Mouse (Mus musculus) layer of hippocampus, adult 18-20 months (tissue): ENCODE data around the gene Ndufc1. TPM values are rescaled to one million over a fixed set of nuclear protein-coding genes. Genes with fewer than 3 reads are reported as not detected.
"Not testable (repeated sequence)": the region's sequence is repeated elsewhere in the genome, so short reads cannot be mapped to it uniquely, and the experiment has no call there.

ENCODE experiments used
- DNase-seq, 2 experiments: peaks; one replicate each; pipeline ENCODE4 v3.0.0; 2022; ENCODE audit warnings: low spot score in 2 of 2
- total RNA-seq, 2 experiments: library from RNA; stranded (reverse); gene quantifications; 2 replicates each; pipeline ENCODE4 v1.2.3; 2021

The Ndufc1 gene
- total RNA-seq, 2 experiments from 2014 or later: 288 to 339 TPM

DNA sequence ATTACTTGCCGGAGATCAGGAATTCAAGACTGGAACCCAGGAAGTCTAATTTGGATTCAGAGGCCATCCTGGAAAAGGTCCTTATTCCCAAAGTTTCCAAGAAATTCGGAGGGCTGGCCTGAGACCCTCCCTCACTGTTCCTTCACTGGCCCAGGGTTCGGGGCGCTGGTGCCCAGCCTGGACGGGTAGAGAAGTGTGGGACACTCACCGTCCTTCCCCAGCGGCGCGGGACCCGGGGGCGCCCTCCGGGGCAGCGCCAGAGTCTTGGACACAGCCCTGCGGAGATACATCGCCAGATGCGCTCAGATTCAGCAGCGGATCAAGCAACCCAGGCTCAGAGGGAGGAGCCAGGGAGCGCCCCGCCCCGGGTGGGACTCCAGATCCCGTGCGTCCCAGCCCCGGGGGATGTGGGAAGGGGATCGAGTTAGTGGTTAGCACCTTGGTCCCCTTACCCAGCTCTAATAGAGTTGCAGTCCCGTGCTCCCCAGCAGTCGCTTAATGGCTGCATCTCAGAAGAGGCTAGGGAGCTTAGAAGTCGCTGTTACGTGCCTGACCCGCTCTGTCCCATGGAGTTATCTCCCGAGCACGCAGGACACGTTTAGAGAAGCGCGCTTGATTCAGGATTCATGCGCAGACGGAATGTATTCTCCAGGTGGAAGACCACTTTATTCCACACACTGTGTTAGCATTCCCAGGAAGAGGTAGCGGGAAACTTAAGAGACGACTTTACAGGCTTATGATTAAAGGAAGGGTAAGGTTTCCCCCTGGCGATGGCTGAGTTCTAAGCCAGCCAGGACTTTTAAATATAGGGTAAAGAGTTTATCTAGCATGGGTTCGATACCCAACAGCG, 12.3 kb downstream of the Ndufc1 start, which contains the start of gene Mgarp:
Gene Mgarp (minus strand): TSS at position 520 of the 850 bp plus-strand sequence.
- DNase-seq: peak in 1 of 2 experiments; percentile 5

DNA sequence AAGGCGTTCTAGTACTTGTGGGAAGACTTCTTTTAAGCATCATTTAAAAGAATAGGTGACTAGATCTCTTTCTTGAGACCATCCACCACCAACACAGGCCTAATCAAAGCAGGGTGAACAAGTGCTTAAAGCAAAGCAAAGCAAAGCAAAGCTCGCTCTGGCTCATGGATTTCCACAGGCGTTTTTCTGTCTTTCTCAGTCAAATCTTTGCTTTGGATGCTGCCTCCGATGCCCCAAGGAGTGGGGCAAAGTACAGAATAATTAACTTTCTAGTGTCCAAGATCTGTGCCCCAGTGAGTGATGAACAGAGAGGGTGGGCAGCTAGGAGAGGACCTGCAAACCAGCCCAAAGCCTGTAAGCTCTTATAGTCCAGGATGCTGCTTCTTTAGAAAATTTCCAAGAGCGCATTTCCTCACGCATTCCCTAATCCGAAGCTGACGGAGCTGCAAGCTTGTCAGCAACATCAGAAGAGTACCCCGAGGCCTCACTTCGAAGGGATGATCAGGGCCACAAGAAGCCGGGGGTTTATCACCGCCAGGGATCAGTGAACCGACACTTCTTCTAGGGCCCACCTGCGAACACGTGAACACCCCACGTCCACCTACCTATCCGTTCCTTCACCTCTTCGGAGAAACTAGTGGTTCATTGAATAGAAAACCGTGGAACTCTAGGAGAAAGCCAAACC, 13.2 kb downstream of the Ndufc1 start:
- DNase-seq: no peak

DNA sequence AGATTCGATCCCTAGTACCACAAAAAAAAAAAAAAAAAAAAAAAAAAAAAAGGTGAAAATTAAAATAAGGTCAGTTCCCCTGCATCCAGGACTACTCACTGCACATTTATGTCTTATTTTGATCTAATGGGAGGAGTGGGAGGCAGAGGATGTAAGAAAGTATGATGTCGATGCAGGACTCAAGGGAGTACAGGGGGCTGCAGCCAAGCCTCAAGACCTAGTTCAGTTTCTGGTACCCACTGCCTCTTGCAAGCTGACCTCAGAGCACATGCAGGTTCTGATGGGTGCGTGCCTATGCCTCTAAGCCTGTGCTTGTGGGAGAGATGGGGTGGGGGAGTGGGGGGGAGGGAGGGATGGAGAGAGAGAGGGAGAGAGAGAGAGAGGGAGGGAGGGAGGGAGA, 13.9 kb downstream of the Ndufc1 start:
- no peak for DNase-seq

DNA sequence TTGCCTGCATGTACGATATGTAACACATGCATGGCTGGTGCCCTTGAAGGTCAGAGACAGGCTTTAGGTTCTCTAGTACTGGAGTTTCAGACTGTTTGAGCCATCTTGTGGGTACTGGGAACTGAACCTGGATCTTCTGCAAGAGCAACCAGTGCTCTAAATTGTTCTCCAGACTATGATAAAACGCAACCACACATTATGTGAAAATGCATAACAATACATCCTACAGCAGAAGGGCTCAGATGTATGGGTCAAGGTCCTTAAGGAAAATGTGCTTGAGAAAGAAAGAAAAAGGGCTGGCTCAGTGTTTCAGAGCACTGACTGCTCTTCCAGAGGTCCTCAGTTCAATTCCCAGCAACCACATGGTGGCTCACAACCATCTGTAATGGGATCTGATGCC, 15.1 kb downstream of the Ndufc1 start:
- DNase-seq: no peak

DNA sequence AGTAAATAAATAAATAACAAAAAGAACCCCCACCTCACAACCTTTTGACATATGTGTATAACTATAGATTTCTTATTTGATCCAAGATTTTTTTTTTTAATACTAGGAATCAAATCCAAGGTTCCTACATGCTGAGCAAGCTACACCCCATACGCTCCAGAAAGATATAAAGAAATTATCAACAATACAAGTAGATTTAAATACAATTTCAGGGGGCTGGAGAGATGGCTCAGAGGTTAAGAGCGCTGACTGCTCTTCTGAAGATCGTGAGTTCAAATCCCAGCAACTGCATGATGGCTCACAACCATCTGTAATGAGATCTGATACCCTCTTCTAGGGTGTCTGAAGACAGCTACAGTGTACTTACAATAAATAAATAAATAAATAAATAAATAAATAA, 15.8 kb downstream of the Ndufc1 start:
- not testable (repeated sequence) for DNase-seq

DNA sequence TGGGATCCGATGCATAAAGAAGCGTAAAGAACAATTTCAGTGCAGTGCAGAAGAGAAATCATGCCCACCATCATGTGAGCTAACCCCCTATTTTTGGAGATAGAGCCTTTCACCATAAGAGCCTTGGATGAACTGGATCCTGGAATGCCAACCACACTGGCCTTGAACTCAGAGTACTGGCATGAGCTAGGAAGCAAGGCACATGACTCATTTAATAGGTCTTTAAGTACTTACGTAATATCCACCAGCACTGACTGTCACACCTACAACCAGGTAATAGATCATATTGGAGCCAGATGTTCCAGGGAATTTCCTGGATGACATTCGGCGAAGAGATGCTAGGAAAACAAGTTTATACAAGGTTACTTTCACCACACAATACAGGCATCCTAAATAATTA, 17.2 kb downstream of the Ndufc1 start:
- no peak for DNase-seq

DNA sequence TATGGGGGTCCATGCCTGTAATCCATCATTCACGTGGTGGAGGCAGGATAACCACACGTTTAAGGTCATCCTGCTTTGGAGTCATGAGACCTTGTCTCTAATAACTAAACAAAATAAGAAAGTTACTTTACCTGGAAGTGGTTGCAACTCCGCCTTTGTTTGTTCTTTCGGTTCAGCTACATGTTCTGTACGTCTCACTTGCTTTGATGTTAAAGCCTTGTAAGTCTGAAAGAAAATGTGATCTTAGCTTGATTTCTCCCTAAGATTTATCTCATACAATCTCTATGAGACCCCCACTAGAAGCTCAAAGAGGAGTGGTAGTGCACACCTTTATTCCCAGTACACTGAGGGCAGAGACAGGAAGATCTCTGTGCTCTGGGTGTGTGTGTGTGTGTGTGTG, 17.7 kb downstream of the Ndufc1 start:
- no peak for DNase-seq

DNA sequence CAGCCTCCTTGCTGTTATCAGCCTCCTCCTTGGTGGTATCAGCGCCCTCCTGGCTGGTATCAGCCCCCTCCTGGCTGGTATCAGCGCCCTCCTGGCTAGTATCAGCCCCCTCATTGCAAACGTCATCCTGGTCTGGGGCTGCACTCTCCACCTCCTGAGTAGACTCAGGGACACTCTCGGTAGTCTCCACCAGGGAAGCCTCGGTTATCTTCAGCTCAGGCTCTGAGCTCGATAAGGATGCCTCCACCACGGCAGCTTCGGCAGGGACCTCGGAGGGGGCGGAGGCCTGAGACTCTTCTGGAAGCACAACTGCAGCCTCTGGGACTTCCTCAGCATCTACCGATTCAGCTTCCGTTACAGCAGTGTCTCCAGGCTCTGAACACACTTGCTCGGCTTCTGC, 19.9 kb downstream of the Ndufc1 start:
- no peak for DNase-seq

DNA sequence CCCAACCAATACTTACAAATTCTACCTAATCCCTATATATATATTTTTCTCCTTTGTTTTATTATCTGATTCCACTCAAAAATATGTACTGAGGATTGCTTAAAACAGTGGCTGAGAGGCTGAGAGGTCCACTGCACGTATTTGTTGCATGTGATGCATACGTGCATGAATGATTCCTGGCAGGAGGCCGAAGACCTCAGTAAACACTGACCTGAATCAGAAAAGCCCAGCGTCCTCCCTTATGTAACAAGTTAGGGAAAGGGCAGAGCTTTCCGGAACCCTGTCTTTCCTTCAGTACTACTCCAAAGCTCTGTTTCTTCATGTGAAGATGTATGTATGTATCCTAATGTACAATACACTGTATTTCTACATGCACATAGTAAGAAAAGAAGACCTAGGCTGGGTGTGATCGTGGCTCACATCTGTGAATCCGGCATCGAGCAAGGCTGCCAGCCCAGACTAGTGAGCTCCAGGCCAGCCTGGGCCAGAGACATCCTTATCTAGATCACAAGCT, 20.9 kb downstream of the Ndufc1 start:
- DNase-seq: no peak

DNA sequence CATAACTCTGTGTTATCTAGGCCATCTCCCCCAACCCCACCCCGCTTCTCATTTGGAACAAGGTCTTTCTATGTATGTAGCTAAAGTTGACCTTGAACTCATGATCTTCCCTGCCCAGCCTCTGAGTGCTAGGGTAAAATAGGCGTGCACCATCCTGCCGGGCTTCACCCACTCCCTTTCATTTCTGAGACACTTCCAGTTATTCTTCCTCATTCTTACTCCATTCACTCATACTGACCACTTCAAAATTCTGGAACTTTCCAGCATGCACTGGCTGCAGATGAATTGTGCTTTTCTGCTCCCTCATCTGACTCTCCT, 21.7 kb downstream of the Ndufc1 start:
- no peak for DNase-seq

DNA sequence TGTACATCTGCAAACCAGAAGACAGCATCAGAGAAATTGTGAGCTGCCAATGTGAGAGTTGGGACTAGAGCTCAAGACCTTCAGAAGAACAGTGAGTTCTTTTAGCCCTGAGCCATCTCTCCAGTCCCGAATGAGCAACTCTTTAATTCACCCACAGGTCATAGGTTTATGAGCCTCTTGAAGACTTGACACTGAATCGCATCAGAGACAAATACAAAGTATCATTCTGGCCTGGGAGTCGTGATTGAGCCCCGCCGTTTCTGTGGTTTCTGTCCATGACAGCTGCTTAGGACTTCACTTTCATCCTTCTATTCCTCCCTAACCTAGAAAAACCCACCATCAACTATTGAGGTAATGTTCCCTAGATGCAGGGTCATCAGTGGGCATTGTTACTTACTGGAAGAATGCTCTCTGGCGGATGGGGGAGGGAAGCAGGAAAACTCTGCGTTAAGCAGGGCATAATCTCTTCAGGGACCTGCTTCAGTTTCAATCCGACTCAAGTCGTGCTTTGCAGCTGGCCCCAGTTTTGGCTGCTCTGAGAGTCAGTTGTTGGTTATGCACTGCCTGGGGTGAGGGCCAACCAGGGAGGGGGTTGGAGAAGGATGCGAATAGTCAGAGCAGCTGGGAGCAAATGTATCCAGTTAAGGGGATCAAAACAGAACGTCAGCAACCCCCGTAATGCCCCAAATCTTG, 22.2 kb downstream of the Ndufc1 start:
- DNase-seq: no peak

DNA sequence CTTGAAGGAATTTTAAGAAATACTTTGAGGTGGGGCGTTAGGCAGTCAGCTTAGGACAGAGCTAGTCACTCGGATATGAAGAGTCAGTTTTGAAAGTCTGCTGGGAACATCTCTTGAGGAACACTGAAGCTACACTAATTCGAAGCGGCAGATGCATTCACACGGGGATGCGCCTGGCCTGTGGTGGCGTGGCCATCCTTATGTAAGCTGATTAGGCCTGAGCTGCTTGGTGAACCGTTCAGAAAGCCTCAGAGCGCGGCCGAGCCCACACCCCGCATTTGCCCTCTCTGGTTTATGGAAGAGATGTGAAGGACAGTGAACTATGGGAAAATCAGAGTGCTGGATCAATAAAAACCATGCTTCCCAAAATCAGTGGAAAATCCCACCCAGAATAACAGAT, 25.4 kb downstream of the Ndufc1 start:
- DNase-seq: no peak

DNA sequence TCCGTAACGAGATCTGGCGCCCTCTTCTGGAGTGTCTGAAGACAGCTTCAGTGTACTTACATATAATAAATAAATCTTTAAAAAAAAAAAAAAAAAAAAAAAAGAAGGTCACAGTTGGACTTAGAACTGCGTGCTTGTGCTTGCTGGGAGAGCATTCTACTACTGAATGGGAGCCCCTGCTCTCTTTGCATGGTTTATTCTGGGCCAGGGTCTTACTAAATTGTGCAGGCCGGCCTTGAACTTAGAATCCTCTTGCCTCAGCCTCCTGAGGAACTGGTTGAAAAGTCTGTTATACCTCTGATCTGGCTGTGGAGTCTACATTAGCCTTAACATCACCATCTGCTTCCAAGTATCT, 28.2 kb downstream of the Ndufc1 start:
- DNase-seq: no peak

DNA sequence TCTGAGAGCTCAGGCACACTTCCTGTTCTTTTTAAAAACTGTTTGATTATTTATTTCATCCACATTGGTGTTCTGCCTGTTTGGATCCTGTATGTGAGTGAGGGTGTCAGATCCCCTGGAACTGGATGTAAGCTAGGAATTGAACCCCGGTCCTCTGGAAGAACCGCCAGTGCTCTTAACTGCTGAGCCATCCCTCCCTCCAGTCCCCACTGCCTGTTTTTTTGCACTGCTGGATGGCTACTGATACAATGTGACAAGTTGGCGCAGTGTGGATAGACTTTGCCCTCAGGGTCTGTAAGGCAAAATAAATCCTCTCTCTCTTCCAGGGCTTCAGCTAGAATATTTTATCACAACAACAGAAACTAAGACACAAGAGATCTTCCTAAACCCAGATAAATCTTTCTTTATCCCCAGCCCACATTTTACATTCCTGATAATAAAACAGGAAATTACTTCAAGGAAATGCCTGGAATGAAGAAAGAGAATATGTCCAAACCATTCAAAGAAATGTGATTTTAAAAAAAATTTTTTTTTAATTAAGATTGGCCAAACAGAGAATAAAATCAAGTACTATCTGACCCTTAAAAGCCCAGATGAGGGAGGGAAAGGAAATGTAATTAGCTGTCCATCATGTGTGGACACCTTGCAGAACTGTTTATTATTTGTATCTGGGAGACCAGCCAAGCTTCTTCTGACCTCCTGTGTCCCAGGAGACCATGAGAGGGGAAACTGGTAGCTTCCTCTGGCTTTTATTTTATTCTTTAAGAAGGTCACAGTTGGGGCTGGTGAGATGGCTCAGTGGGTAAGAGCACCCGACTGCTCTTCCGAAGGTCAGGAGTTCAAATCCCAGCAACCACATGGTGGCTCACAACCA, 28.8 kb downstream of the Ndufc1 start:
- no peak for DNase-seq

DNA sequence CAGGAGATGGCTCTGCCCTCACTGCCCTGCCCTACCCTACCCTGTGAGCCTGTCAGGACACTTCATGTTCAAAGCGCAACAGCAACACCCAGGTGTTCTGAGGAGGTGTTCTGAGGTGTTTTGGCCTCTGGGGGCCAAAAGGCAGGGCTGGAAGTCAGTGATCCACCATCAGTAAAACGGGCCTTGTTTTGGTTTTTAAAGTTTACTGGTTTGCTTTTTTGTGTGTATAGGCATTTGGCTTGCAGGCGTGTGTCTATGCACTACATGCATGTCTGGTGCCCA, 30.2 kb downstream of the Ndufc1 start:
- DNase-seq: no peak

DNA sequence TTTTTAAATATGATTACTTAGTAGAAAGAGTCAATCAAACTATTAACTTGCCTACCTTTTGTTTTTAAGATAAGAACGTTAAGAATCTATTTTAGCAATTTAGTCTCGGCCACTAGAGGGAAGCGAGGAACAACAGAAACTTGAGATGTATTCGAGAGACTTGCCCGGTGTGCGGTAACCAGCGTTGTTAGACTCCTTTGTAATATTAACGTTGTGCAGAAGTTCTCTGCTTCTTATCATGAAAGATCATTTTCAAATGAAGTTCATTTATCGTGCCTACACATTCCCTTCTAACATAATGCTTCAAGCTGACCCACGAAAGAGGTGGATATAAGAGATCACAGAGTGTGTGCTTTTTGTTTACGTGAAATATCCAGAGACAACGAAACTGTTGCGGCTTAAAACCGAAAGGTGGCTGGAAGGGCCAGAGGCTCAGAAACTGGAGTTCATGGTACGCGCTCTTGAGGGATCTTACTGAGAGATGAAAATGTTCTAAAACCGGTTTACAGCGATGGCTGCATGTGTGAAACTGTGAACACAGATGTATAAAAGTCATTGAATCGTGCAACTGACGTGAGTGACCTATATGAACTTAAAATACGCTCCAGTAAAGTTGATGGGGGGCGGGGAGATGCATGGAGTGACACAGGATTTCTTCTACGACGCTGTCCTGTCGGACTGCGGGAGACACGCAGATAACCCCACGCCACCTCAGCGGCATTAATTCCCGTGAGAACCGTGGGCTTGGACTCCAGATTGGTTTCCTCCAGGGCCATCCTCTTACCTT, 30.7 kb downstream of the Ndufc1 start:
- no peak for DNase-seq

DNA sequence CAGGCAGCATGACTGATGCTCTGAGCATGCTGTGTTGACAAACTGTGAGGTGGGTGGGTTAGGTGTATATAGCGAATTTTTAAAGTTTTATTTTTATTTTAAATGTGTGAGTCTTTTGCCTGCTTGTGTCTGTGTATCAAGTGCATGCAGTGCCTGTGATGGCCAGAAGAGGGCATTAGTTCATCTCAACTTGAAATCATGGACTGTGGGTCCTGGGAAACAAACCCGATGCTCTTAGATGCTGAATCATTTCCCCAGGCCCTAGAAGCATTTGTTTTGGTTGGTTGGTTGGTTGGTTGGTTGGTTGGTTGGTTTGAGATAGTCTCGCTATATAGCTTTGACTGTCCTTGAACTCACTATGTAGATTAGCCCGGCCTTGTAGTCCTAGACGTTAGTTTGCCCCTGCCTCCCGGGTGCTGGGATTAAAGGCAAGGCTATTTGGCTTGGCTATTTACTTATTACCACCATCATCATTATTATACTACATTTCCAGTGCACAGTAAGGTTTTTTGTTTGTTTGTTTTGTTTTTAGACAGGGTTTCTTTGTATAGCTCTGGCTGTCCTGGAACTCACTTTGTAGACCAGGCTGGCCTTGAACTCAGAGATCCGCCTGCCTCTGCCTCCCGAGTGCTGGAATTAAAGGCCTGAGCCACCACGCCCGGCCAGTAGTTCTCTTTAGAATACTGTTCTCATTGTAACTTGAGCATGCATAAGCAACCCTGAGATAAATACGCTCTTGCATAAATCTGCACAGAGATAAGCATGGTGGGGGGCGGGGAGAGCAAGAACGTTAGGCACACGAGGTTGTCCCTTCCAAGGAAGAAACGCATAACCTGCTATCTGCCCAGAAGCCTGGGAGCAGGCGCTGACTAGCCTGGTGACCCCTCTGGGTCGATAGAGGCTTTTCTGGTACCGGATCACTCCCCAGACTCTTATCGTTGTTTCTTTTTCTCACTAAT, 33.2 kb downstream of the Ndufc1 start:
- peak in 1 of 2 experiments; percentile 54 for DNase-seq

DNA sequence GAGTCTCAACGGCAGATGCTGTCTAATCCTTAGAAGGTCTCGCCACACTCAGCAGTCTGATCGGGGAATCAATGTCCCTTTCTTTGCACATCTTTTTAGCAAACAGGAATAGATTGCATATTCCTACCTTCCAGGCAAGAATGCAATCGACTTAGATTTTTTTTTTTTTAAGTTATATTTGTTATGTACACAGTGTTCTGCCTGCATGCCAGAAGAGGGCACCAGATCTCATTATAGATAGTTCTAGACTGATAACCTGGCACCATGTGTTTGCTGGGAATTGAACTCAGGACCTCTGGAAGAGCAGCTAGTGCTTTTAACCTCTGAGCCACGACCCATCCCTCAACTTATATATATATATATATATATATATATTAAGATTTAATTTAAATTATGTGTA, 35.2 kb downstream of the Ndufc1 start:
- DNase-seq: no peak

DNA sequence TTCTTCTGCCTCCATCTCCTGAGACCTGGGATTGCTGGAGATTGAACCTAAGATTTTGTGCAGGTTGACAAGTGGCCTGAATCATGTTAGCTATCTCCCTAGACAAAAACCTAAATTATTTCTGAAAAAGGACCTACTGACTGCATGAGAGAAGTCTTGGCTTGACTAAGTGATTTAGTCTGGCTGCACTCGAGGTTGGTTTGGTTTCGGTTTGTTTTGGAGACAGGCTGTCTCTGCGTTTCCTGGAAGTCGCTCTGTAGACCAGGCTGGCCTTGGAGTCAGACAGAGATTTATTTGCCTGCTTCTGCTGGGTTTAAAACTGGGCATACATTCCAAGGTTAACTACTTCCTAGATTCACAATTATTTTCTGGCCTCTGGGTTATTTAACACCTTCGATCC, 35.9 kb downstream of the Ndufc1 start:
- no peak for DNase-seq
